Mouse (Mus musculus) embryonic facial prominence, embryonic 12.5 days (tissue): Measurements from ENCODE around the gene Cep131. TPM values are rescaled to one million over a fixed set of nuclear protein-coding genes. Genes with fewer than 3 reads are reported as not detected.
A peak's percentile ranks its signal among the peaks of the same experiment; 100 is the strongest.

Experiments used
- ATAC-seq: fragments of 200-750 bp; cut with Nextera tagmentation; 2 replicates; pipeline ENCODE4 v1.8.0; 2017; ENCODE audit not compliant: insufficient number of reproducible peaks, insufficient read depth, low FRiP score, low TSS enrichment
- H3K27ac ChIP-seq: fragments of 300-500 bp; sonication (generic); 2 replicates; pipeline ENCODE4 v1.5.1; 2016; ENCODE audit warnings: mild to moderate bottlenecking
- H3K27me3 ChIP-seq: fragments of 300-500 bp; sonication (generic); 2 replicates; pipeline ENCODE4 v1.6.1; 2016; ENCODE audit warnings: mild to moderate bottlenecking, moderate library complexity
- H3K36me3 ChIP-seq: fragments of 300-500 bp; sonication (generic); 2 replicates; pipeline ENCODE4 v1.6.1; 2016; ENCODE audit warnings: mild to moderate bottlenecking
- H3K4me1 ChIP-seq: fragments of 300-500 bp; sonication (generic); 2 replicates; pipeline ENCODE4 v1.6.1; 2016
- H3K4me2 ChIP-seq: fragments of 300-500 bp; sonication (generic); replicated peaks from 2 replicates; pipeline ENCODE4 v1.6.1; 2016; ENCODE audit warnings: mild to moderate bottlenecking, moderate library complexity
- H3K4me3 ChIP-seq: fragments of 300-500 bp; sonication (generic); 2 replicates; pipeline ENCODE4 v1.5.1; 2016; ENCODE audit warnings: mild to moderate bottlenecking
- H3K9ac ChIP-seq: fragments of 300-500 bp; sonication (generic); 2 replicates; pipeline ENCODE4 v1.6.1; 2016; ENCODE audit warnings: mild to moderate bottlenecking, moderate library complexity
- H3K9me3 ChIP-seq: fragments of 300-500 bp; sonication (generic); 2 replicates; pipeline ENCODE4 v1.6.1; 2016; ENCODE audit warnings: mild to moderate bottlenecking, moderate library complexity
- whole genome bisulfite sequencing: fragments of 180-500 bp; shearing (Covaris S2); methylation state at CpG from one replicate; pipeline ENCODE4 v1.1.7; 2016; 5-methylcytosine and 5-hydroxymethylcytosine counted together
- polyA plus RNA-seq: library from polyadenylated mRNA; unstranded; fragments of >200 nt; fragmentation: Nextera tagmentation; extraction: Ambion mirVana; gene quantifications from 2 replicates; pipeline ENCODE4 v1.2.1, GENCODE M21; 2016

Gene Cep131
- polyA plus RNA-seq, 1 experiment from 2014 or later, result 43.3 TPM

GRCm38 (mm10) chr11:120092817-120093591, 6.4 kb upstream of the Cep131 start:
- Histone ChIP-seq H3K9ac (no peak overlapping the region), H3K4me3 (no peak overlapping the region), H3K4me2 (no peak overlapping the region), H3K4me1 (peaks cover 7% of the 10 kb centered on the region), H3K27me3 (no peaks in the 10 kb centered on the region), H3K36me3 (peaks cover 54% of the 10 kb centered on the region), H3K27ac (no peak overlapping the region), H3K9me3 (no peaks in the 10 kb centered on the region)
- no peak for ATAC-seq
- 80% methylated on average over 23 of the region's 23 CpGs for WGBS

DNA sequence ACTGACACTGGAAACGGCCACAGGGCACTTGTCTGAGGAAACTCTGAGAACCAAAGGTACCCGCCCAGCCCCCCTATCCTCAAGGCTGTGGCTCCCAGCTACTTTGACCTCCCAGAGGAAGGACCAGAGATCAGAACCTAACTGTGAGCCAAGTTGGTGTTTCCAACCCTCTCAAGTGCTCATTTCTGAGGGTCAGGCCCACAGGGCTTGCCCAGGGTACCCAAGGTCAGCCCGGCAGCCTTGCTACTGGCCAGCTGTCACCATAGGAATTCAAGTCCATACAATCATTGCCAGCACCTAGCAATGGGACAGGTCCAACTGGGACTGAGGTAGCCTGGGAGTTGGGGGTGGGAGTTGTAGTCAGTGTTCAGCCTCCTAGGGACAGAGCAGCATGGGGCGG, 4.0 kb upstream of the Cep131 start:
- no peak overlapping the region for H3K27ac ChIP-seq
- no peaks in the 10 kb centered on the region for H3K9me3 ChIP-seq
- H3K9ac ChIP-seq, result no peak overlapping the region
- peaks cover 9% of the 10 kb centered on the region for H3K4me1 ChIP-seq
- no peaks in the 10 kb centered on the region for H3K27me3 ChIP-seq
- H3K4me2 ChIP-seq, result no peak overlapping the region
- H3K36me3 ChIP-seq, result peaks cover 50% of the 10 kb centered on the region
- no peak for ATAC-seq
- WGBS, result 88% methylated on average over 4 of the region's 4 CpGs
- no peak overlapping the region for H3K4me3 ChIP-seq

DNA sequence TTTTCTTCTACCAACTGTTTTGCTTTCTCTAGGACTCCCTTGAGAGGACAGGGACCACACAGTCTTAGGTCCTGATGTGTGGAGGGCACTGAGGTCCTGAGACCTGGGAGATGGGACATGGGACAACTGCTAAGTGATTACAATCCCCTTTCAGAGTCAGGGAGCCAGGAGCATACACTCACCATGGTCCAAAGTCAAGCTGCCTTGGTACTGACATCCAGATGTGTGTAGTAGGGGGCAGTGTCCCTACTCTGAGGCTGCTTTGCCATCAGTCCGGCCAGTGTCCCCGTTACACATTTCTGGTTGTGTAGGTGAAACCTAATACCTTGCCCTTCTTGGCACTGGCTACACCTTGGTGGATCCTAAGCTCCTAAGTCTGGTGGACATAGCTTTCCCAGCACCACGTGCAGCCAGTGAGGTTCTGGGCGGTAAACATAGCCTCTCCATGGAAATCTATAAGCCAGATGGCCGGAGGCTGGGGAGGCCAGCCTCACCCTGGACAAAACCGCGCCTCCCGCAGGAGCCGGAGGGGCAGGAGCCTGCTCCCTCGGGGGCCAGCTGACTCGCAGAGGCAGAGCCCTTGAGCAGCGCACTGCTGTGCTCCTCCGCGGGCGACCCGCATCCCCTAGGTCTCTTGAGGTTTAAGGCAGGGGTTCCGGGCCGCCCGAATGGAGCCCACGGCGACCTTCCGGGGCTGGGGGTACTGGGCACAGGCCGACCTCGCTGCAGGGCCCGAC, 568 bp downstream of the Cep131 start:
- Histone ChIP-seq H3K4me3 (peak overlapping the region; percentile 97), H3K9ac (peak overlapping the region; percentile 96), H3K4me2 (peak overlapping the region; percentile 94), H3K27ac (peak overlapping the region; percentile 84), H3K9me3 (no peaks in the 10 kb centered on the region), H3K36me3 (peaks cover 31% of the 10 kb centered on the region), H3K4me1 (peaks cover 15% of the 10 kb centered on the region), H3K27me3 (no peaks in the 10 kb centered on the region)
- under 1% methylated on average over 25 of the region's 25 CpGs for WGBS
- ATAC-seq, result peak; percentile 6; the same call in 1 of the 2 replicates

GRCm38 (mm10) chr11:120080282-120080681, 6.3 kb downstream of the Cep131 start:
- H3K9me3 ChIP-seq, result no peaks in the 10 kb centered on the region
- no peak overlapping the region for H3K9ac ChIP-seq
- no peak overlapping the region for H3K27ac ChIP-seq
- H3K4me2 ChIP-seq, result no peak overlapping the region
- peaks cover 78% of the 10 kb centered on the region for H3K36me3 ChIP-seq
- no peak for ATAC-seq
- 87% methylated on average over 6 of the region's 6 CpGs for WGBS
- peaks cover 2% of the 10 kb centered on the region; the same call in 1 of the 2 replicates for H3K4me1 ChIP-seq
- no peak overlapping the region for H3K4me3 ChIP-seq
- H3K27me3 ChIP-seq, result no peaks in the 10 kb centered on the region

DNA sequence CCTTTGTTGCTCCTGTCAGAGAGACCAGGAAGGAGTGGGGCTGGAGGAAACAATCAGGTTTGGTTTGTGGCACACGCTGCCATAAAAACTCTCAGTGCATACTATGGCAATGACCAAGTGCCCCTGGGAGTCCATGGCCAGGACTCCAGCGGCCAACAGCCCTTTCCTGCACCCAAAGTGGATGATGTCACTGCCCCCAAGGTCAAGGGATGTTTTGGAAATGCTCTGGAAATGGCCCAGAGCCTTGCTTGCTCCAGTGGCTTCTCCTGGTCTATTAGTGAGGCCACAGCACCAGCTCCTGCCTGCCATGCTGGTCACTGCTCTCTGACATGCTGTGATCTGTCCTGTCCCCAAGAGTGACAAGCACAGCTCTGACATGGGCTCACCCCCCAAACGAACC, 10.4 kb downstream of the Cep131 start:
- no peak for ATAC-seq
- Histone ChIP-seq H3K27ac (no peak overlapping the region), H3K4me2 (no peak overlapping the region), H3K4me1 (no peaks in the 10 kb centered on the region), H3K9me3 (no peaks in the 10 kb centered on the region), H3K9ac (no peak overlapping the region), H3K36me3 (peaks cover 85% of the 10 kb centered on the region), H3K27me3 (no peaks in the 10 kb centered on the region), H3K4me3 (no peak overlapping the region)
- 82% methylated on average over 3 of the region's 3 CpGs for WGBS

GRCm38 (mm10) chr11:120072986-120073647, 13.5 kb downstream of the Cep131 start:
- H3K27ac ChIP-seq, result no peak overlapping the region
- peaks cover 85% of the 10 kb centered on the region for H3K36me3 ChIP-seq
- 90% methylated on average over 9 of the region's 9 CpGs for WGBS

GRCm38 (mm10) chr11:120071731-120072320, 14.8 kb downstream of the Cep131 start:
- no peaks in the 10 kb centered on the region for H3K9me3 ChIP-seq
- H3K4me1 ChIP-seq, result 0 out of 2 replicates have a peak, but pooled peaks cover 6% of the 10 kb centered on the region
- no peak overlapping the region for H3K4me2 ChIP-seq
- H3K4me3 ChIP-seq, result no peak overlapping the region
- no peak overlapping the region for H3K9ac ChIP-seq
- peaks cover 83% of the 10 kb centered on the region for H3K36me3 ChIP-seq
- H3K27me3 ChIP-seq, result no peaks in the 10 kb centered on the region
- whole genome bisulfite sequencing, result 67% methylated on average over 7 of the region's 7 CpGs
- ATAC-seq, result no peak
- no peak overlapping the region for H3K27ac ChIP-seq

More at GRCm38 (mm10) chr11:120072986-120073647, 13.5 kb downstream of the Cep131 start:
- no peak overlapping the region for H3K4me2 ChIP-seq
- H3K9me3 ChIP-seq, result no peaks in the 10 kb centered on the region
- 0 out of 2 replicates have a peak, but pooled peaks cover 6% of the 10 kb centered on the region for H3K4me1 ChIP-seq
- H3K4me3 ChIP-seq, result no peak overlapping the region
- H3K9ac ChIP-seq, result no peak overlapping the region
- no peak for ATAC-seq
- H3K27me3 ChIP-seq, result no peaks in the 10 kb centered on the region

DNA sequence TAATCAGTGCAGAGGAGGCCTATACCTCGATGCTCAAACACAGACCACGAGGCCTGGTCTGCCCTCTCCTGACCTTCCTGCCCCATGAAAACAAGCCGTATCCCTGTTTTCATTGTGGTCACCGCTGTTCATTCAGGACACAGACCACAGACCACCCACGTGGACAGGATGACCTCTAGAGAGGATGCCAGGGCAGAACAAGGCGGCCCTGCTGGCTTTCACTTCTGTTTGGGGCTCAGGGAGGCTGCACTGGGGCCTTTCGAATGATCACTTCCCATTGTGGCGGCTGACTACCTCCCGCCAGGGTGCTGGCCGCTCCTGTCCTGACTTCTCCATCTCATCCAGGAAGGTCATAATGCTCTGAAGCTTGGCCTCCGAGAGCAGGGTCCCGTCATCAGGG, 15.6 kb downstream of the Cep131 start:
- Histone ChIP-seq H3K9ac (no peak overlapping the region), H3K27me3 (no peaks in the 10 kb centered on the region), H3K4me2 (no peak overlapping the region), H3K4me1 (0 out of 2 replicates have a peak, but pooled peaks cover 6% of the 10 kb centered on the region), H3K27ac (no peak overlapping the region), H3K36me3 (peaks cover 80% of the 10 kb centered on the region), H3K9me3 (no peaks in the 10 kb centered on the region), H3K4me3 (no peak overlapping the region)
- no peak for ATAC-seq
- 45% methylated on average over 12 of the region's 12 CpGs for WGBS

- Histone ChIP-seq H3K9ac (0 out of 2 replicates have a peak overlapping the region, but pooled peaks have one; percentile 21), H3K27ac (no peak overlapping the region), H3K36me3 (peaks cover 81% of the 10 kb centered on the region), H3K27me3 (no peaks in the 10 kb centered on the region), H3K4me3 (no peak overlapping the region), H3K4me1 (0 out of 2 replicates have a peak, but pooled peaks cover 6% of the 10 kb centered on the region), H3K4me2 (no peak overlapping the region), H3K9me3 (no peaks in the 10 kb centered on the region)
- WGBS, result 86% methylated on average over 27 of the region's 27 CpGs
- no peak for ATAC-seq
Observed at GRCm38 (mm10) chr11:120070286-120070930, 16.2 kb downstream of the Cep131 start.

DNA sequence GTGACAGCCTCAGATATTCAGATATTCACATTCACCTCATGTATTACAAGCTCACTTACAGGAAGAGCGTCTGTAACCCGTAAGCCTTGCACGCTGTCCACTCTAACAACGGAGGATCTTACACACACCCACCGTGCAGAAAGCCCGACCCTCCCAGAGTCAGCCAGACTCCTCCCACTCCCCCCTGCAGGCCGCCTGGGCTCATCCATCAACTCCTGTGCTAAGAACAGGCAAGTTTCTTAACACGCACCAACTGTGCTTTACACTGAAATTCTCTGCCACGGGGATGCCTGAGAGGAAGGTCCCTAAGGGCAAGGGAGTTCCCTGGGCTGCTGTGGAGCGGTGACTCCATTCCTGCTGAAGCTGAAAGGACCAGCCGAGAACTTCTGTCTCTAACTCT, 17.4 kb downstream of the Cep131 start:
- Histone ChIP-seq H3K4me3 (no peak overlapping the region), H3K4me1 (0 out of 2 replicates have a peak, but pooled peaks cover 6% of the 10 kb centered on the region), H3K9me3 (no peaks in the 10 kb centered on the region), H3K4me2 (no peak overlapping the region), H3K27me3 (no peaks in the 10 kb centered on the region), H3K9ac (no peak overlapping the region), H3K36me3 (peaks cover 85% of the 10 kb centered on the region), H3K27ac (no peak overlapping the region)
- no peak for ATAC-seq
- WGBS, result 38% methylated on average over 11 of the region's 11 CpGs

DNA sequence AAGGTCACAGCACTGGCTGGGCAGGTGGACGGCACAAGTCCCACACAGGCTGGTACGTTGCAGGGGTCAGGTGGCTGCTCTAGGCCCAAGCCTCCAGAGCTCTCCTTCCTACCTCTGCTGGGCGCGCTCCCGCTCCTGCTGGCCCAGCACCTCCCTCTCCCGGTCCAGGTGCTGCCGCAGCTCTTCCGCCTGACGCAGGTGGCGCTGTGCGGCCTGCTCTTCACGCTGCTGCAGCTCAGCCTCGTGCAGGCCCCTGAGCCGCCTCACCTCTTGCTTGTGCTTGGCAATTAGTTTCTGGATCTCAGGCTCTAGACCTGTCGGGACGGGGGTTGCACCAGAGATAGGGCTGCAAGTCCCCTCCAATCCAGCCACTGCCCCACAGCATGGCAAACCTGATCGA, 18.8 kb downstream of the Cep131 start:
- H3K9ac ChIP-seq, result no peak overlapping the region
- no peak overlapping the region for H3K4me2 ChIP-seq
- WGBS, result 53% methylated on average over 17 of the region's 17 CpGs
- H3K36me3 ChIP-seq, result peaks cover 87% of the 10 kb centered on the region
- no peak overlapping the region for H3K27ac ChIP-seq
- no peaks in the 10 kb centered on the region for H3K27me3 ChIP-seq
- no peaks in the 10 kb centered on the region for H3K9me3 ChIP-seq
- H3K4me3 ChIP-seq, result no peak overlapping the region
- ATAC-seq, result no peak
- 0 out of 2 replicates have a peak, but pooled peaks cover 6% of the 10 kb centered on the region for H3K4me1 ChIP-seq
